Mouse (Mus musculus) cerebellum, adult 2 months (tissue): ENCODE measurements around the gene Zfp384. TPM values are rescaled to one million over a fixed set of nuclear protein-coding genes. Genes with fewer than 3 reads are reported as not detected.

ENCODE experiments used
- DNase-seq, 2 experiments: peaks; one replicate each; pipeline ENCODE4 v3.0.0; 2021
- H3K27ac ChIP-seq: fragments of 200-500 bp; 2 replicates; pipeline ENCODE4 v1.5.1; 2012; ENCODE audit warnings: low read length, control low read depth, inconsistent platforms; ENCODE audit not compliant: insufficient read depth
- H3K27me3 ChIP-seq: fragments of 200-500 bp; 2 replicates; pipeline ENCODE4 v1.6.1; 2012; ENCODE audit warnings: inconsistent platforms, mild to moderate bottlenecking, low read length, moderate library complexity; ENCODE audit not compliant: control insufficient read depth, insufficient read depth
- H3K4me1 ChIP-seq: fragments of 200-500 bp; 2 replicates; pipeline ENCODE4 v1.6.1; 2011; ENCODE audit warnings: low read length; ENCODE audit not compliant: control insufficient read depth, insufficient read depth
- H3K4me3 ChIP-seq: fragments of 200-500 bp; replicated peaks from 2 replicates; pipeline ENCODE3; 2011; ENCODE audit warnings: mild to moderate bottlenecking, low read depth, low read length, control low read depth; ENCODE audit not compliant: insufficient read depth
- CTCF ChIP-seq: fragments of 200-500 bp; IDR thresholded peaks from 2 replicates; pipeline ENCODE4 v1.5.1; 2011; ENCODE audit warnings: low read depth, mild to moderate bottlenecking, control low read depth, low read length, moderate library complexity, borderline replicate concordance; ENCODE audit not compliant: insufficient read depth
- POLR2A ChIP-seq: fragments of 200-500 bp; IDR thresholded peaks from 2 replicates; pipeline ENCODE4 v1.6.1; 2011; ENCODE audit warnings: low read length, control low read depth, borderline replicate concordance; ENCODE audit not compliant: insufficient read depth
- WGBS: fragments of 180-500 bp; shearing (Covaris S2); methylation state at CpG from one replicate; pipeline ENCODE4 v1.1.7; 2018; 5-methylcytosine and 5-hydroxymethylcytosine counted together
- polyA plus RNA-seq: library from polyadenylated mRNA; depleted of rRNA; stranded (reverse); fragments of >200 nt; gene quantifications from 2 replicates; pipeline ENCODE4 v1.2.3, GENCODE M21; 2012

Gene Zfp384
- polyA plus RNA-seq, 1 experiment: 57.3 TPM

- Histone ChIP-seq H3K4me3 (no peak overlapping the region), H3K27me3 (no peaks in the 10 kb centered on the region), H3K4me1 (no peaks in the 10 kb centered on the region), H3K27ac (no peak overlapping the region)
- TF ChIP-seq CTCF (no peak), POLR2A (no peak)
- WGBS: 80% methylated on average over 4 of the region's 4 CpGs
- no peak for DNase-seq
Measured at GRCm38 (mm10) chr6:124992241-124992640, 16.7 kb upstream of the Zfp384 start.

DNA sequence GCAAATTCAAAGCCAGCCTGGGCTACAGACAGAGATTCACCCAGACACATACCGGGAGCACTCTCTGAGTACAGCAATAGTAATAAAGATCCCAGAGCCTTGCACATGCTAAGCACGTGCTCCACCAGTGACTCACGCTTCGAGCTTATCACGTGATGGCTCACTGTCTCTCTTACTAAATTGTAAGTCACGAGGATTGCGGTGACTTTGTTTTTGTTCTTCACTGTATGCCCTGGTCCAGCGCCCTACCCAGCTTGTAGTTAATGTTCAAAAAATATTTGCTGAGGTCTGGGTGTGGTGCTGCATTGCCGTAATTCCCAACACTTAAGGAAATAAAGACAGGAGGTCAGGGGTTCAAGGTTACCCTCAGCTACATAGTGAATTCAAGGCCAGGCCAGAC, 15.6 kb upstream of the Zfp384 start:
- no peak overlapping the region for H3K27ac ChIP-seq

DNA sequence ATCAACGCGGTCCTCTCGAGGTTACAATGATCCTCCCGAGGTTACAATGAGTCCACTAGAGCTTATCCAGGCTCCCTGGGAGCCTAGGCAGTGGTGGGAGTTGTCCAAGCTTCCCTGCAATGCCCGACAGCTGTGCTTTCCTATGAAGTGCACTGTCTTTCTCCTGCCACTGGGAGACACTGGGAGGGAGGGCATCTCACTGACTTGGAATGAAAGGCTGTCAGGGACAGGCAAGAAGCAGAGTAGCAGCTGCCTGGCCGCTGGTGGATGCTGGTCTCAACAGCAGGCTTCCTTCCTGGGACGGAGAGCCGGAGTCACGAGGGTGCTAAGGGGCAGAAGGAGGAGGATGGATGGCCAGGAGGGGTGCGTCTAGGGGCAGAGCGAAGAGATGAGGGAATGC, 15.1 kb upstream of the Zfp384 start:
- H3K4me3 ChIP-seq: no peak overlapping the region
- no peak for TF ChIP-seq CTCF
- TF ChIP-seq POLR2A: no peak
- WGBS: 10% methylated on average over 11 of the region's 11 CpGs
- no peaks in the 10 kb centered on the region for H3K27me3 ChIP-seq
- no peak overlapping the region for H3K27ac ChIP-seq
- no peak for DNase-seq
- H3K4me1 ChIP-seq: 0 out of 2 replicates have a peak, but pooled peaks cover 6% of the 10 kb centered on the region

More for the DNA sequence above, 15.6 kb upstream of the Zfp384 start:
- H3K27me3 ChIP-seq: no peaks in the 10 kb centered on the region
- H3K4me3 ChIP-seq: no peak overlapping the region
- 0 out of 2 replicates have a peak, but pooled peaks cover 6% of the 10 kb centered on the region for H3K4me1 ChIP-seq
- TF ChIP-seq POLR2A (no peak), CTCF (no peak)
- no peak for DNase-seq
- WGBS: 84% methylated on average over 9 of the region's 9 CpGs

GRCm38 (mm10) chr6:124995246-124995645, 13.7 kb upstream of the Zfp384 start:
- TF ChIP-seq CTCF (no peak), POLR2A (no peak)
- Histone ChIP-seq H3K27ac (no peak overlapping the region), H3K4me1 (0 out of 2 replicates have a peak, but pooled peaks cover 10% of the 10 kb centered on the region), H3K4me3 (no peak overlapping the region), H3K27me3 (no peaks in the 10 kb centered on the region)
- DNase-seq: no peak
- WGBS: 66% methylated on average over 7 of the region's 7 CpGs

DNA sequence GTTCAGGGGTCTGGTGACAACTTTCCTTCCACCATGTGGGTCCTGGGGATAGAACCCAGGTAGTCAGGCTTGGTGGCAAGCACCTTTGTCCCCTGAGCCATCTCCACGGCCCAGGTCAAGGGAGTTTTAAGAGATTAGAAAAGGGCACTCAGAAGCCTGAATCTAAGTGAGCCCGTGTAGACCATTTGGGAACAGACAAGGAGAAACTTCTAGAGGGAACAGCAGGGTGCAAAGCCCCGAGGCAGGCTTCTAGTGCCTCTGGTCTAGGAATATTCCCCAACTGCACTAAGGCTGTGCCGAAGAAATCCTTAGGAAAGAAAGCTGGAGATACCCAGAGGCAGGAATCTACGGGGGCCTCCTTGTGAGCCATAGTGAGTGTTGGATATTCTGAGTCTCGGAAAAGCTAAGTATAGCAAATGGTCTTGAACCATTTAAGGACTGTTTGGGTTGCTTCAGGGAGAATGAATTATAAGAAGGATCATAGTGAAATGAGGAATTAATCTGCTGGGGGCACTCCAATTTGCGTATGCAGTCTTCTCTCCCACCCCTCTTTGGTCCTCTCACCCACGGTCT, 13.0 kb upstream of the Zfp384 start:
- H3K4me1 ChIP-seq: 0 out of 2 replicates have a peak, but pooled peaks cover 10% of the 10 kb centered on the region
- no peaks in the 10 kb centered on the region for H3K27me3 ChIP-seq
- no peak for DNase-seq
- peak overlapping the region; percentile 62 for H3K4me3 ChIP-seq
- H3K27ac ChIP-seq: peak overlapping the region; percentile 47
- 48% methylated on average over 8 of the region's 8 CpGs for WGBS
- no peak for TF ChIP-seq POLR2A
- no peak for TF ChIP-seq CTCF

GRCm38 (mm10) chr6:124996551-124997501, 12.1 kb upstream of the Zfp384 start, which contains the start of gene Pianp:
TSS of gene Pianp (plus strand) at chr6:124996694.
- WGBS: under 1% methylated on average over 70 of the region's 78 CpGs
- DNase-seq: peak; percentile 88 to 89
- TF ChIP-seq POLR2A (peak; percentile 40; the same call in 1 of the 2 replicates), CTCF (no peak)
- H3K4me3 ChIP-seq: peak within 1 kb of the TSS; percentile 72
- H3K4me1 ChIP-seq: 0 out of 2 replicates have a peak, but pooled peaks cover 10% of the 10 kb centered on the region
- no peaks in the 10 kb centered on the region for H3K27me3 ChIP-seq
- H3K27ac ChIP-seq: peak within 1 kb of the TSS; percentile 47

GRCm38 (mm10) chr6:124998066-124998465, 10.9 kb upstream of the Zfp384 start:
- DNase-seq: peak in 1 of 2 experiments; percentile 31
- 0 out of 2 replicates have a peak, but pooled peaks cover 10% of the 10 kb centered on the region for H3K4me1 ChIP-seq
- peak overlapping the region; percentile 72 for H3K4me3 ChIP-seq
- no peak overlapping the region; the same call in 1 of the 2 replicates for H3K27ac ChIP-seq
- no peaks in the 10 kb centered on the region for H3K27me3 ChIP-seq
- TF ChIP-seq POLR2A: no peak
- no peak for TF ChIP-seq CTCF
- WGBS: 9% methylated on average over 8 of the region's 8 CpGs
